Mouse (Mus musculus): ENCODE measurements at regions not wholly inside any gene's neighbourhood (a gene's known extent, or its start where the extent isn't known, plus 50 kb on each side); places are given as distances from the start of the nearest gene placed in this dataset.
"Not testable (repeated sequence)": the region's sequence is repeated elsewhere in the genome, so short reads cannot be mapped to it uniquely, and the experiment has no call there.

- Histone ChIP-seq H3K4me3 (replicated peaks; ENCODE audit: low read depth, low read length) (no peak overlapping the region), H3K27me3 (ENCODE audit: control insufficient read depth, insufficient read depth, low read length) (no peaks in the 10 kb centered on the region), H3K27ac (replicated peaks; ENCODE audit: low read depth, low read length) (no peak overlapping the region), H3K36me3 (ENCODE audit: control insufficient read depth, insufficient read depth, low read length) (no peaks in the 10 kb centered on the region), H3K4me2 (ENCODE audit: low read length) (no peak overlapping the region), H3K4me1 (ENCODE audit: control insufficient read depth, insufficient read depth, low read length) (no peaks in the 10 kb centered on the region), H3K9ac (replicated peaks; ENCODE audit: low read length) (no peak overlapping the region), H3K9me3 (ENCODE audit: control insufficient read depth, low read length) (no peaks in the 10 kb centered on the region)
- DNase-seq, result peak; percentile 4
- WGBS, result 72% methylated on average over 3 of the region's 3 CpGs
- no peak for ATAC-seq (ENCODE audit: low FRiP score, low TSS enrichment)
Observed at GRCm38 (mm10) chr8:56970311-56970710, 350.5 kb upstream of the Hand2 start.

GRCm38 (mm10) chr8:56978994-56979393 is 341.8 kb upstream of the Hand2 start:
- ATAC-seq (ENCODE audit: low FRiP score, low TSS enrichment), result no peak
- Histone ChIP-seq H3K27ac (replicated peaks; ENCODE audit: low read depth, low read length) (no peak overlapping the region), H3K27me3 (ENCODE audit: control insufficient read depth, insufficient read depth, low read length) (no peaks in the 10 kb centered on the region), H3K9ac (replicated peaks; ENCODE audit: low read length) (no peak overlapping the region), H3K4me3 (replicated peaks; ENCODE audit: low read depth, low read length) (no peak overlapping the region), H3K4me1 (ENCODE audit: control insufficient read depth, insufficient read depth, low read length) (no peaks in the 10 kb centered on the region), H3K36me3 (ENCODE audit: control insufficient read depth, insufficient read depth, low read length) (no peaks in the 10 kb centered on the region), H3K4me2 (ENCODE audit: low read length) (no peak overlapping the region), H3K9me3 (ENCODE audit: control insufficient read depth, low read length) (no peaks in the 10 kb centered on the region)
- 72% methylated on average over 2 of the region's 2 CpGs for WGBS
- no peak for DNase-seq

GRCm38 (mm10) chr8:56979416-56979815 is 341.4 kb upstream of the Hand2 start:
- H3K9ac ChIP-seq (replicated peaks; ENCODE audit: low read length), result no peak overlapping the region
- H3K36me3 ChIP-seq (ENCODE audit: control insufficient read depth, insufficient read depth, low read length), result no peaks in the 10 kb centered on the region
- H3K4me2 ChIP-seq (ENCODE audit: low read length), result no peak overlapping the region
- DNase-seq, result peak; percentile 16
- H3K9me3 ChIP-seq (ENCODE audit: control insufficient read depth, low read length), result no peaks in the 10 kb centered on the region
- no peak for ATAC-seq (ENCODE audit: low FRiP score, low TSS enrichment)
- no peak overlapping the region for H3K4me3 ChIP-seq (replicated peaks; ENCODE audit: low read depth, low read length)
- no peaks in the 10 kb centered on the region for H3K4me1 ChIP-seq (ENCODE audit: control insufficient read depth, insufficient read depth, low read length)
- no peaks in the 10 kb centered on the region for H3K27me3 ChIP-seq (ENCODE audit: control insufficient read depth, insufficient read depth, low read length)
- H3K27ac ChIP-seq (replicated peaks; ENCODE audit: low read depth, low read length), result no peak overlapping the region
- 78% methylated on average over 13 of the region's 13 CpGs for WGBS

GRCm38 (mm10) chr8:57010318-57011024 is 310.3 kb upstream of the Hand2 start:
- Histone ChIP-seq H3K4me2 (ENCODE audit: low read length) (no peak overlapping the region), H3K36me3 (ENCODE audit: control insufficient read depth, insufficient read depth, low read length) (no peaks in the 10 kb centered on the region), H3K9me3 (ENCODE audit: control insufficient read depth, low read length) (no peaks in the 10 kb centered on the region), H3K9ac (replicated peaks; ENCODE audit: low read length) (no peak overlapping the region), H3K4me1 (ENCODE audit: control insufficient read depth, insufficient read depth, low read length) (no peaks in the 10 kb centered on the region), H3K4me3 (replicated peaks; ENCODE audit: low read depth, low read length) (no peak overlapping the region), H3K27ac (replicated peaks; ENCODE audit: low read depth, low read length) (no peak overlapping the region), H3K27me3 (ENCODE audit: control insufficient read depth, insufficient read depth, low read length) (no peaks in the 10 kb centered on the region)
- no peak for ATAC-seq (ENCODE audit: low FRiP score, low TSS enrichment)
- DNase-seq, result no peak
- 71% methylated on average over 6 of the region's 6 CpGs for WGBS

GRCm38 (mm10) chr8:57013813-57014320 is 306.9 kb upstream of the Hand2 start:
- Histone ChIP-seq H3K27me3 (ENCODE audit: control insufficient read depth, insufficient read depth, low read length) (no peaks in the 10 kb centered on the region), H3K4me1 (ENCODE audit: control insufficient read depth, insufficient read depth, low read length) (no peaks in the 10 kb centered on the region), H3K27ac (replicated peaks; ENCODE audit: low read depth, low read length) (no peak overlapping the region), H3K4me2 (ENCODE audit: low read length) (no peak overlapping the region), H3K36me3 (ENCODE audit: control insufficient read depth, insufficient read depth, low read length) (no peaks in the 10 kb centered on the region), H3K9ac (replicated peaks; ENCODE audit: low read length) (no peak overlapping the region), H3K9me3 (ENCODE audit: control insufficient read depth, low read length) (no peaks in the 10 kb centered on the region), H3K4me3 (replicated peaks; ENCODE audit: low read depth, low read length) (no peak overlapping the region)
- ATAC-seq (ENCODE audit: low FRiP score, low TSS enrichment), result no peak
- no peak for DNase-seq
- WGBS, result 68% methylated on average over 3 of the region's 3 CpGs

GRCm38 (mm10) chr8:57016329-57016728 is 304.5 kb upstream of the Hand2 start:
- no peaks in the 10 kb centered on the region for H3K36me3 ChIP-seq (ENCODE audit: control insufficient read depth, insufficient read depth, low read length)
- no peaks in the 10 kb centered on the region for H3K27me3 ChIP-seq (ENCODE audit: control insufficient read depth, insufficient read depth, low read length)
- H3K9ac ChIP-seq (replicated peaks; ENCODE audit: low read length), result no peak overlapping the region
- WGBS, result 75% methylated on average over 3 of the region's 3 CpGs
- ATAC-seq (ENCODE audit: low FRiP score, low TSS enrichment) (no peak), DNase-seq (no peak)
- no peak overlapping the region for H3K4me3 ChIP-seq (replicated peaks; ENCODE audit: low read depth, low read length)
- H3K9me3 ChIP-seq (ENCODE audit: control insufficient read depth, low read length), result no peaks in the 10 kb centered on the region
- no peak overlapping the region for H3K27ac ChIP-seq (replicated peaks; ENCODE audit: low read depth, low read length)
- H3K4me1 ChIP-seq (ENCODE audit: control insufficient read depth, insufficient read depth, low read length), result no peaks in the 10 kb centered on the region
- H3K4me2 ChIP-seq (ENCODE audit: low read length), result no peak overlapping the region

GRCm38 (mm10) chr8:57028096-57028495 is 292.7 kb upstream of the Hand2 start:
- H3K27ac ChIP-seq (replicated peaks; ENCODE audit: low read depth, low read length); H3K4me3 ChIP-seq (replicated peaks; ENCODE audit: low read depth, low read length); DNase-seq; H3K4me1 ChIP-seq (ENCODE audit: control insufficient read depth, insufficient read depth, low read length); H3K27me3 ChIP-seq (ENCODE audit: control insufficient read depth, insufficient read depth, low read length); H3K9ac ChIP-seq (replicated peaks; ENCODE audit: low read length); H3K36me3 ChIP-seq (ENCODE audit: control insufficient read depth, insufficient read depth, low read length); ATAC-seq (ENCODE audit: low FRiP score, low TSS enrichment); H3K4me2 ChIP-seq (ENCODE audit: low read length); H3K9me3 ChIP-seq (ENCODE audit: control insufficient read depth, low read length): not testable (repeated sequence)
- WGBS, result 98% methylated on average over 1 of the region's 1 CpGs

GRCm38 (mm10) chr8:57048490-57048889 is 272.3 kb upstream of the Hand2 start:
- Histone ChIP-seq H3K9ac (replicated peaks; ENCODE audit: low read length) (no peak overlapping the region), H3K4me3 (replicated peaks; ENCODE audit: low read depth, low read length) (no peak overlapping the region), H3K27me3 (ENCODE audit: control insufficient read depth, insufficient read depth, low read length) (no peaks in the 10 kb centered on the region), H3K36me3 (ENCODE audit: control insufficient read depth, insufficient read depth, low read length) (no peaks in the 10 kb centered on the region), H3K9me3 (ENCODE audit: control insufficient read depth, low read length) (no peaks in the 10 kb centered on the region), H3K27ac (replicated peaks; ENCODE audit: low read depth, low read length) (no peak overlapping the region), H3K4me2 (ENCODE audit: low read length) (no peak overlapping the region), H3K4me1 (ENCODE audit: control insufficient read depth, insufficient read depth, low read length) (no peaks in the 10 kb centered on the region)
- DNase-seq (no peak), ATAC-seq (ENCODE audit: low FRiP score, low TSS enrichment) (no peak)
- WGBS, result 92% methylated on average over 6 of the region's 6 CpGs

GRCm38 (mm10) chr8:57048909-57049308 is 271.9 kb upstream of the Hand2 start:
- H3K9ac ChIP-seq (replicated peaks; ENCODE audit: low read length), result no peak overlapping the region
- H3K27me3 ChIP-seq (ENCODE audit: control insufficient read depth, insufficient read depth, low read length), result no peaks in the 10 kb centered on the region

More at GRCm38 (mm10) chr8:57048909-57049308, 271.9 kb upstream of the Hand2 start:
- Histone ChIP-seq H3K27ac (replicated peaks; ENCODE audit: low read depth, low read length) (no peak overlapping the region), H3K4me3 (replicated peaks; ENCODE audit: low read depth, low read length) (no peak overlapping the region), H3K9me3 (ENCODE audit: control insufficient read depth, low read length) (no peaks in the 10 kb centered on the region), H3K36me3 (ENCODE audit: control insufficient read depth, insufficient read depth, low read length) (no peaks in the 10 kb centered on the region), H3K4me1 (ENCODE audit: control insufficient read depth, insufficient read depth, low read length) (no peaks in the 10 kb centered on the region), H3K4me2 (ENCODE audit: low read length) (no peak overlapping the region)
- DNase-seq, result no peak
- 81% methylated on average over 3 of the region's 3 CpGs for WGBS
- ATAC-seq (ENCODE audit: low FRiP score, low TSS enrichment), result no peak

Measured in midbrain, embryonic 14.5 days (tissue).